Mouse (Mus musculus): ENCODE data around the gene Tas1r1. TPM values are rescaled to one million over a fixed set of nuclear protein-coding genes. Genes with fewer than 3 reads are reported as not detected.
"Not testable (repeated sequence)": the region's sequence is repeated elsewhere in the genome, so short reads cannot be mapped to it uniquely, and the experiment has no call there.

Tas1r1 gene
- polyA plus RNA-seq, 1 experiment from 2014 or later: 0.19 TPM

DNA sequence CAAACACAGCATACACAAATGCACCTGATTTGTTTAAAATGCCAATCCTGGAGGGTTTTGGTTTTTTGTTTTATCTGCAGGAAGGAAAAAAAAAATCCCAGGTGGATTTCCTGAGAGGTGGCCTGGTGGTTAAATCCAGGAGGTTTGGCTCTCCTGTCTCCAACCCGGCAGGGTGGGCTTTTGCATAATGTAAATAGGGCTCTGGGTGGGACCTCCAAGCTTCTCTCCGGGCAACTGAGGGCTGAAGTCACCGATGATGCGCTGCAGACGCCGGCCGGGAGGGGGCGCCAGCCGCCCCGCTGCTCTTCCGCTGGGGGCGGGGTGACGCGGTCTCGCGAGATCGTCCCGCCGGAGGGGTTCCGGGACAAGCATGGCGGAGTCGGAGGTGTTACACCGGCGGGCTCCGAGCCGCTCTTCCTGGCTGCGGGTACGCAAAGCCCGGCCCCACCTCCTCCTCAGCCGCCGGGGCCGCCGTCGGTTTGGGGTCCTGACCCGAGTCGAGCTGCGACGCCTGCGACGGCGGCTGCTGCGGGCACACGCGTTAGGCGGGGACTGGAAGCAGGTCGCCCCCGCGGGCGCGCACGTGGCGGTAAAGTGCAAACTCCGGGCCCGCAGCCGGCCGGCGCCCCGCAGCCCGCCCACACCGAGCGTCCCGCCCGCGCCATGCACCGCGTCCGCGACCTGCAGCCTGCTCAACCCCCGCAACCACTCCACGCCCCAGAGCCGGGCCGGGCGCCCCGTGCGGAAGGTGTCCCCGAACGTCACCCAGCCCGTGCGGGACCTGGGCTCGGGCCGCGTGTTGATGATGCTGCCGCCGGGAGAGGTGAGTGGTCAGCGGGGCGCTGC lies 840 bp upstream of the Tas1r1 start, which contains the start of gene Nol9:
Nol9 (plus strand) TSS at position 337 of the 846 bp plus-strand sequence.
- H3K36me3 ChIP-seq: peaks cover 34% of the 10 kb centered on the region
- H3K27ac ChIP-seq: peak within 1 kb of the TSS; percentile 90
- H3K4me1 ChIP-seq: peaks cover 23% of the 10 kb centered on the region
- H3K9me3 ChIP-seq: no peaks in the 10 kb centered on the region
- peak within 1 kb of the TSS; percentile 100 for H3K4me3 ChIP-seq
- peak; percentile 95 for DNase-seq (ENCODE audit: low spot score)
- 0 out of 2 replicates have a peak, but pooled peaks cover under 1% of the 10 kb centered on the region for H3K27me3 ChIP-seq (ENCODE audit: insufficient read depth, poor library complexity, severe bottlenecking)
- WGBS: under 1% methylated on average over 86 of the region's 86 CpGs

GRCm38 (mm10) chr4:152036464-152036863 lies 1.9 kb downstream of the Tas1r1 start:
- WGBS: 82% methylated on average over 6 of the region's 6 CpGs
- DNase-seq (ENCODE audit: low spot score): not testable (repeated sequence)
- H3K27me3 ChIP-seq (ENCODE audit: insufficient read depth, poor library complexity, severe bottlenecking): peaks cover 26% of the 10 kb centered on the region; the same call in 1 of the 2 replicates

GRCm38 (mm10) chr4:152032922-152033321 lies 5.4 kb downstream of the Tas1r1 start:
- WGBS: 86% methylated on average over 13 of the region's 13 CpGs
- DNase-seq (ENCODE audit: low spot score): no peak
- no peak overlapping the region for H3K4me3 ChIP-seq
- peaks cover 16% of the 10 kb centered on the region; the same call in 1 of the 2 replicates for H3K4me1 ChIP-seq
- H3K27me3 ChIP-seq (ENCODE audit: insufficient read depth, poor library complexity, severe bottlenecking): peaks cover 33% of the 10 kb centered on the region; the same call in 1 of the 2 replicates
- H3K36me3 ChIP-seq: no peaks in the 10 kb centered on the region
- no peaks in the 10 kb centered on the region for H3K9me3 ChIP-seq
- no peak overlapping the region for H3K27ac ChIP-seq

More at GRCm38 (mm10) chr4:152036464-152036863, 1.9 kb downstream of the Tas1r1 start:
- peaks cover 29% of the 10 kb centered on the region for H3K4me1 ChIP-seq
- H3K4me3 ChIP-seq, H3K9me3 ChIP-seq, H3K36me3 ChIP-seq, H3K27ac ChIP-seq: not testable (repeated sequence)

- no peak overlapping the region for H3K4me3 ChIP-seq
- peaks cover 5% of the 10 kb centered on the region; the same call in 1 of the 2 replicates for H3K36me3 ChIP-seq
- H3K9me3 ChIP-seq: no peaks in the 10 kb centered on the region
- peaks cover 33% of the 10 kb centered on the region; the same call in 1 of the 2 replicates for H3K27me3 ChIP-seq (ENCODE audit: insufficient read depth, poor library complexity, severe bottlenecking)
- WGBS: 80% methylated on average over 4 of the region's 4 CpGs
- DNase-seq (ENCODE audit: low spot score): no peak
- H3K27ac ChIP-seq: no peak overlapping the region
- peaks cover 40% of the 10 kb centered on the region for H3K4me1 ChIP-seq
Measured at GRCm38 (mm10) chr4:152029997-152030396, 8.4 kb downstream of the Tas1r1 start.

DNA sequence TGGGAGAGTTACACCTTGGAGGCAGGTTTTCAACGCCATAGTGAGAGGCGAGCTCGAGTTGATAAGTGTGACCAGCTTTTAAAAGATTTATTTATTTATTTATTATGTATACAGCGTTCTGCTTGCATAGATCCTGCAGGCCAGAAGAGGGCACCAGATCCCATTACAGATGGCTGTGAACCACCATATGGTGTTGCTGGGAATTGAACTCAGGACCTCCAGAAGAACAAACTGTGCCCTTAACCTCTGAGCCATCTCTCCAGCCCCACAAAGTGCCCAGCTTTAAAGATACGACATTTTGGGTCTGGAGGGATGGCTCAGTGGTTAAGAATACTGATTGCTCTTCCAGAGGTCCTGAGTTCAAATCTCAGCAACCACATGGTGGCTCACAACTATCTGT lies 9.3 kb downstream of the Tas1r1 start:
- Histone ChIP-seq H3K9me3 (no peaks in the 10 kb centered on the region), H3K36me3 (peaks cover 10% of the 10 kb centered on the region), H3K4me1 (peaks cover 46% of the 10 kb centered on the region), H3K27ac (no peak overlapping the region), H3K27me3 (ENCODE audit: insufficient read depth, poor library complexity, severe bottlenecking) (peaks cover 31% of the 10 kb centered on the region; the same call in 1 of the 2 replicates), H3K4me3 (no peak overlapping the region)
- DNase-seq (ENCODE audit: low spot score): no peak
- WGBS: 32% methylated on average over 5 of the region's 5 CpGs

DNA sequence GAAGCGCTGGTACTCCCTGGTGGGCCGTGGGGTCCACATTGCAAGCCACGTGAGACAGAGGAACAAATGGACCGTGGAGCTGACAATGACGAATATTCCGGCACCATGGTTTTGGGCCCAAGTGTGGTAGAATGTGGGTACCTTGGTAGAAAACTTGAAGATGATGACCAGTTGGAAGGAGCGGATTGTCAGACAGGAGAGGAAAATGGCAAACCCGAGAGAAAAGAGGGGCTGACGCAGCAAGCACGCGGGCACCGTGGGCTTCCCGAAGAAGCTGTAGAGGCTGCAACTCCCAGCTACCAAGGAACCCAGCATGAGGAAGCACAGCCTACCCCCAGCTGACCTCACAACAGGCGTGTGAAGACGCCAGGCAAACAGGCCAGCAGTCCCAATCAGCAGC lies 9.9 kb downstream of the Tas1r1 start:
- peak overlapping the region; percentile 85 for H3K4me3 ChIP-seq
- no peak overlapping the region for H3K27ac ChIP-seq
- no peaks in the 10 kb centered on the region for H3K9me3 ChIP-seq
- DNase-seq (ENCODE audit: low spot score): no peak
- H3K4me1 ChIP-seq: peaks cover 46% of the 10 kb centered on the region
- H3K27me3 ChIP-seq (ENCODE audit: insufficient read depth, poor library complexity, severe bottlenecking): peaks cover 25% of the 10 kb centered on the region; the same call in 1 of the 2 replicates
- WGBS: 56% methylated on average over 15 of the region's 15 CpGs
- peaks cover 17% of the 10 kb centered on the region for H3K36me3 ChIP-seq

DNA sequence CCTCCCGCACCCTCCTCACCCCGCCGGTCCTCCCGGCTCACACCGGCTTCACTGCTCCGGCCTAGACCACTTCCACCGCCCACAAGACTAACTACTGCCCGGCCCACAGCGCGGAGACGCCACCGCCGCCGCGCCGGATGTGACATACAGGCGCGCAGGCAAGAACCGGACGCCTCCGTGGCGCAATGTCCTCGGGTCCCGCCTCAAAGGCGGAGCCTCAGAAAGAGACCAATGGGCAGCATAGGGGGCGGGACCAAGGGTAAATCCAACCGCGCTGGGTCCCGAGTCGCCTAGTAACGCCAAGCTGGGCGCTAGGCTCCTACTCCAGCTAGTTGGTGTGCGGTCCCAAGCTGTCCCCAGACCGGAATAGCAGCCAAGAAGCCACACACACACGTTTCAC lies 10.8 kb downstream of the Tas1r1 start, which contains the start of gene Zbtb48:
Zbtb48 (minus strand) TSS at position 148 of the 400 bp plus-strand sequence.
- Histone ChIP-seq H3K27me3 (ENCODE audit: insufficient read depth, poor library complexity, severe bottlenecking) (peaks cover 17% of the 10 kb centered on the region; the same call in 1 of the 2 replicates), H3K36me3 (peaks cover 26% of the 10 kb centered on the region), H3K27ac (peak within 1 kb of the TSS; percentile 90), H3K4me3 (peak within 1 kb of the TSS; percentile 85), H3K4me1 (peaks cover 45% of the 10 kb centered on the region), H3K9me3 (no peaks in the 10 kb centered on the region)
- peak; percentile 99 for DNase-seq (ENCODE audit: low spot score)
- WGBS: under 1% methylated on average over 35 of the region's 35 CpGs

DNA sequence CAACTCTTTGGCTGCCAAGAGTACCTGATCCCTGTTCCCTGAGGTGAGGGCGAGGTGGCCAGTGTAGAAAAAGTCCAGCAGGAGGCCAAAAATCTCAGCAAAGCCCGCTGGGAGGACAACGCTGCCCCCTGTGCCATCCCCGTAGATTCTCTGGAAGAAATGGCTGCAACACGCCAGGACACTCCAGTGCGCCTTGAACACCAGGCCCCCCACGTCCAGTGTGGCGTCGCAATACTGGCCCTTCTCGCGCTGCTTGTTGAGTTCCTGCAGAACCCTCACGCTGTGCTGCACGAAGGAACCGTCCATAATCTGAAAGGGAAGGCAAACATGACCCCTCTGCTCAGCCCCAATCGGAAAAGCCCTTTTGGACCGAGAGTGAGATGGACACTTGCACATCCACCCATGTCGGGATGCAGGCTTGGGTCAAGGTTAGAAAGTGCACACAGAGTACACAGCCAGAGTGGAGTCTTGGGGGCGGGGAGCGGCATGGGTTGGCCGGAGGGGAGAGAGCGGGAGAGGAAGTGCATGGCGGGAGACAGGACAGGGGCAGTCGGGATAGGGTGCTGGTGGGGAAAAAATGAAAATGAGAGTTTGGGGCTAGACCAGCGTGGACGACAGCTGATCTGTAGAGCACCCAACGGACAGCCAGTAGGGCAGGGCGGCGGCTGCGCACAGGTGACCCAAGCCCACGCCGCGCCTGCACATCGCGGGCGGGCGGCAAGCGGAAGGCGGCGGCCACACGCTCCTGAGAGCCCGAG lies 11.4 kb downstream of the Tas1r1 start:
- H3K27ac ChIP-seq: peak overlapping the region; percentile 90
- H3K27me3 ChIP-seq (ENCODE audit: insufficient read depth, poor library complexity, severe bottlenecking): peaks cover 11% of the 10 kb centered on the region; the same call in 1 of the 2 replicates
- H3K36me3 ChIP-seq: peaks cover 32% of the 10 kb centered on the region
- H3K4me1 ChIP-seq: peaks cover 42% of the 10 kb centered on the region
- no peaks in the 10 kb centered on the region for H3K9me3 ChIP-seq
- WGBS: 2% methylated on average over 39 of the region's 41 CpGs
- peak; percentile 81 for DNase-seq (ENCODE audit: low spot score)
- H3K4me3 ChIP-seq: peak overlapping the region; percentile 85

GRCm38 (mm10) chr4:152024525-152024924 lies 13.8 kb downstream of the Tas1r1 start:
- Histone ChIP-seq H3K4me3 (no peak overlapping the region), H3K36me3 (peaks cover 56% of the 10 kb centered on the region), H3K4me1 (peaks cover 43% of the 10 kb centered on the region), H3K27ac (no peak overlapping the region), H3K9me3 (no peaks in the 10 kb centered on the region), H3K27me3 (ENCODE audit: insufficient read depth, poor library complexity, severe bottlenecking) (no peaks in the 10 kb centered on the region)
- no peak for DNase-seq (ENCODE audit: low spot score)
- WGBS: 89% methylated on average over 11 of the region's 11 CpGs

DNA sequence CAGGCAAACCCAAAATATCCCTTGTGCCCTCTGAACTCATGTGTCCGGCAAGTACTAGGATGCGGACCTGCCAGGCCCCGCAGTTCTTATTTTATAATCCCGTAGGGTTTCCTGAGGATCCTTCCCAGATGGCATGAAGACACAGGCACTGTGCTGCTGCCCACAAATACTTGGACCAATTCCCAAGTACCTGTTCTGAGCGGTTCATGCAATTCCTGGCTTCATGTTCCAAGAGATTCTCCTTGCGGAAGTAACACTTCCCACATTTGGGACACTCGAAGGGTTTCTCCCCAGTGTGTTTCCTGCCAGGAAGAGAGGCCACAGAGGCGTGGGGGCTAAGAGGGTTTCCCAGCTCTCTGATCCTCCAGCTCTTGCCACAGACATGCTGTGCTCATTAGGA lies 15.9 kb downstream of the Tas1r1 start:
- peaks cover 76% of the 10 kb centered on the region for H3K36me3 ChIP-seq
- WGBS: 88% methylated on average over 8 of the region's 8 CpGs
- H3K9me3 ChIP-seq: no peaks in the 10 kb centered on the region
- no peak overlapping the region for H3K27ac ChIP-seq
- no peak overlapping the region for H3K4me3 ChIP-seq
- no peak for DNase-seq (ENCODE audit: low spot score)
- peaks cover 32% of the 10 kb centered on the region for H3K4me1 ChIP-seq
- H3K27me3 ChIP-seq (ENCODE audit: insufficient read depth, poor library complexity, severe bottlenecking): no peaks in the 10 kb centered on the region

DNA sequence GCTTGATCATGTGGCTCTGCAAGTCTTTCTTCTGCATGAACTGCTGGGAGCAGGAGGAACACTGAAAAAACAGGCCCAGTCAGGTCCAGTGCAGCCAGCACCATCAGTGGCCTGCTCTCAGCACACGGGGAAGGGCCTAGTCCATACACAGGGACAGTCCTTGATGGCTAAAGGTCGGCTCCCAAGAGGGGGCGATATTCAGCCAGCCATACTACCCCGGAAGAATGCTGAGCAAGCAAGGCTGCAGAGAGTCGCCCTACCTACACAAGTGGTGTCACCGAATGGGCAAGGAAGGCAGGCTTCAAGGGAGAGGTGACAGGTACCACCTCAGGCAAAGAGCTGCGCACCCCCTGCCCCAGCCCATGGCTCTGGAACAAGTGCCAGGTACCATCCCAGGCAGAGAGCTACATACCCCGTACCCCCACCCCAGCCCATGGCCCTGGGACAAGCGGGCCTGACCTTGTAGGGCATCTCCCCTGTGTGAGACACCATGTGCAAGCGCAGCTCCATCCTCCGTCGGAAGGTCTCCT lies 16.7 kb downstream of the Tas1r1 start:
- H3K4me1 ChIP-seq: peaks cover 28% of the 10 kb centered on the region
- 76% methylated on average over 12 of the region's 12 CpGs for WGBS
- H3K27ac ChIP-seq: no peak overlapping the region
- no peaks in the 10 kb centered on the region for H3K27me3 ChIP-seq (ENCODE audit: insufficient read depth, poor library complexity, severe bottlenecking)
- no peak overlapping the region for H3K4me3 ChIP-seq
- DNase-seq (ENCODE audit: low spot score): no peak
- peaks cover 85% of the 10 kb centered on the region for H3K36me3 ChIP-seq
- H3K9me3 ChIP-seq: no peaks in the 10 kb centered on the region

- H3K27me3 ChIP-seq (ENCODE audit: insufficient read depth, poor library complexity, severe bottlenecking): no peaks in the 10 kb centered on the region
- WGBS: 92% methylated on average over 21 of the region's 21 CpGs
- H3K27ac ChIP-seq: no peak overlapping the region
- DNase-seq (ENCODE audit: low spot score): no peak
- no peak overlapping the region for H3K4me3 ChIP-seq
- H3K9me3 ChIP-seq: no peaks in the 10 kb centered on the region
- peaks cover 16% of the 10 kb centered on the region for H3K4me1 ChIP-seq
- peaks cover 96% of the 10 kb centered on the region for H3K36me3 ChIP-seq
Measured at GRCm38 (mm10) chr4:152020024-152020423, 18.3 kb downstream of the Tas1r1 start.
